Mouse (Mus musculus) stomach, postnatal 0 days (tissue): ENCODE measurements around the gene Mical3.

ENCODE experiments used
- CTCF ChIP-seq: IDR thresholded peaks from 2 replicates; pipeline ENCODE4 v1.5.1; 2016; ENCODE audit warnings: antibody characterized with exemption, low read depth, mild to moderate bottlenecking, moderate library complexity
- EP300 ChIP-seq: optimal IDR thresholded peaks from 2 replicates; pipeline ENCODE3; 2016; ENCODE audit warnings: antibody characterized with exemption

GRCm38 (mm10) chr6:121102941-121103340 lies 27.9 kb downstream of the Mical3 start:
- TF ChIP-seq EP300 (no peak), CTCF (no peak)
